Mouse (Mus musculus): Measurements from ENCODE around the gene Olfm1.

GRCm38 (mm10) chr2:28211531-28212281, 18.9 kb downstream of the Olfm1 start:
- no peak for TF ChIP-seq CTCF (IDR thresholded peaks at IDR 0.05; ENCODE audit: low read depth)
- TF ChIP-seq EP300 (optimal IDR thresholded peaks at IDR 0.05), result no peak

All from stomach, postnatal 0 days (tissue).